ENCODE assay signal across 21 mouse cellular contexts in the genomic region with DNA sequence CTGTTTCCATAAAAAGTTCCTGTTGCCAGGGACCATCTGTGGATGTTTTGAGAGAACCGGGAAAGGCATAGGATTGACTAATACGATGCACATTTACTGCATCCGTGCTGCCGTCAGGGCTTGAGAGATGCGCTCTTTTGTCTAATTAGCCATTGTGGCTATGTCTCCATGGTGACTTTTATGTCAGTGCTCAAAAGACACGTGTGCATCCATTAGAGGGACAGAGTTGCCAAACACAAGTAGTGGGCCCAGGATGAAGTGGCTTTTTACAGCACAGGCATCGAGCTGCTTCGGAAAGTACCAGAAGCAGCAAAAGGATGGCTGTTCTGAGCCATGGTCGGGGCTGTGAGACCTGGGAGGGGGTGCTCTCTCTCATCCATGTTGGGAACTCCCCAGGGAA. TPM values are rescaled to one million over a fixed set of nuclear protein-coding genes. Genes with fewer than 3 reads are reported as not detected.
A peak's percentile ranks its signal among the peaks of the same experiment; 100 is the strongest.
DNase-seq lines count a peak whose midpoint lies in the region; ATAC-seq and TF ChIP-seq lines count a peak whose summit lies in the region.
"Had no signal": no experiment of that assay in that cellular context is flagged by ENCODE, and none has a peak within 500 bp of the region (broad histone marks: within the 10 kb centered on the region; RNA-seq: fewer than 3 reads in every experiment).

No protein-coding gene starts in this region.

- ATAC-seq in hindbrain, embryonic 13.5 days (ENCODE audit: low FRiP score) = no peak
- no peak for ATAC-seq in midbrain, embryonic 14.5 days (ENCODE audit: low FRiP score, low TSS enrichment)
- ATAC-seq: intestine, embryonic 16.5 days had no signal

- H3K9ac ChIP-seq in hindbrain, embryonic 13.5 days = no peak overlapping the region
- no peak overlapping the region for H3K9ac ChIP-seq in midbrain, embryonic 14.5 days (replicated peaks; ENCODE audit: low read length)
- H3K9ac ChIP-seq: lung, embryonic 14.5 days had no signal

- 41% methylated on average over 9 of the region's 9 CpGs for WGBS in hindbrain, embryonic 10.5 days
- WGBS in hindbrain, embryonic 13.5 days = 16% methylated on average over 9 of the region's 9 CpGs
- WGBS in midbrain, embryonic 14.5 days = 26% methylated on average over 9 of the region's 9 CpGs
- 39% methylated on average over 9 of the region's 9 CpGs for WGBS in cerebellum, adult 2 months

- no peaks in the 10 kb centered on the region for H3K36me3 ChIP-seq in hindbrain, embryonic 10.5 days
- no peaks in the 10 kb centered on the region for H3K36me3 ChIP-seq in hindbrain, embryonic 13.5 days
- H3K36me3 ChIP-seq in midbrain, embryonic 14.5 days (ENCODE audit: control insufficient read depth, insufficient read depth, low read length) = no peaks in the 10 kb centered on the region

- TF ChIP-seq CTCF in cerebellum, adult 2 months (IDR thresholded peaks at IDR 0.05; ENCODE audit: borderline replicate concordance, insufficient read depth, low read depth, low read length) = no peak

- no peak overlapping the region for H3K4me3 ChIP-seq in hindbrain, embryonic 10.5 days
- H3K4me3 ChIP-seq in hindbrain, embryonic 13.5 days = no peak overlapping the region
- no peak overlapping the region for H3K4me3 ChIP-seq in midbrain, embryonic 14.5 days (replicated peaks; ENCODE audit: low read depth, low read length)
- no peak overlapping the region for H3K4me3 ChIP-seq in cerebellum, adult 2 months (replicated peaks; ENCODE audit: insufficient read depth, low read depth, low read length)
- H3K4me3 ChIP-seq: erythroblast, embryonic 14.5 days; layer of hippocampus, adult 2 months had no signal

- no peak for TF ChIP-seq POLR2A in cerebellum, adult 2 months (IDR thresholded peaks at IDR 0.05; ENCODE audit: borderline replicate concordance, insufficient read depth, low read length)

- peak overlapping the region; percentile 12; the same call in 1 of the 2 replicates for H3K27ac ChIP-seq in hindbrain, embryonic 10.5 days
- H3K27ac ChIP-seq in hindbrain, embryonic 13.5 days = no peak overlapping the region
- H3K27ac ChIP-seq in midbrain, embryonic 14.5 days (replicated peaks; ENCODE audit: low read depth, low read length) = no peak overlapping the region
- no peak overlapping the region for H3K27ac ChIP-seq in cerebellum, adult 2 months (ENCODE audit: insufficient read depth, low read length)
- H3K27ac ChIP-seq: kidney, postnatal 0 days; layer of hippocampus, adult 2 months had no signal

- DNase-seq in hindbrain, embryonic 10.5 days (ENCODE audit: low spot score) = peak; percentile 49
- DNase-seq in brain, adult 2 months (ENCODE audit: low read depth, low spot score) = peak; percentile 11
- DNase-seq in embryo, embryonic 11 days = peak; percentile 43
- DNase-seq in midbrain, embryonic 14.5 days = peak; percentile 63
- DNase-seq in right cerebral cortex, postnatal 25 days = no peak
- no peak for DNase-seq in cerebellum, adult 2 months
- DNase-seq: adrenal gland, adult 8-10 months; B cell, adult 2 months; cerebellum, adult 9-10 months; heart, postnatal 4 days; lung, embryonic 14.5 days; lung, postnatal 4 days; right cerebral cortex, adult 18-20 months; thymus, postnatal 4 days had no signal

- H3K9me3 ChIP-seq in hindbrain, embryonic 10.5 days = 0 out of 2 replicates have a peak, but pooled peaks cover 3% of the 10 kb centered on the region
- H3K9me3 ChIP-seq in hindbrain, embryonic 13.5 days = no peaks in the 10 kb centered on the region
- no peaks in the 10 kb centered on the region for H3K9me3 ChIP-seq in midbrain, embryonic 14.5 days (ENCODE audit: control insufficient read depth, low read length)

- H3K4me2 ChIP-seq in hindbrain, embryonic 13.5 days = no peak overlapping the region
- no peak overlapping the region for H3K4me2 ChIP-seq in midbrain, embryonic 14.5 days (ENCODE audit: low read length)
- H3K4me2 ChIP-seq: lung, embryonic 14.5 days had no signal

- peaks cover 55% of the 10 kb centered on the region for H3K4me1 ChIP-seq in hindbrain, embryonic 10.5 days (replicated peaks)
- peaks cover 28% of the 10 kb centered on the region for H3K4me1 ChIP-seq in hindbrain, embryonic 13.5 days (replicated peaks)
- peaks cover 33% of the 10 kb centered on the region for H3K4me1 ChIP-seq in midbrain, embryonic 14.5 days (ENCODE audit: control insufficient read depth, insufficient read depth, low read length)
- H3K4me1 ChIP-seq in cerebellum, adult 2 months (ENCODE audit: control insufficient read depth, insufficient read depth, low read length) = peaks cover 6% of the 10 kb centered on the region; the same call in 1 of the 2 replicates

- H3K27me3 ChIP-seq in hindbrain, embryonic 10.5 days (ENCODE audit: insufficient read depth, poor library complexity, severe bottlenecking) = peaks cover 55% of the 10 kb centered on the region
- peaks cover 66% of the 10 kb centered on the region for H3K27me3 ChIP-seq in hindbrain, embryonic 13.5 days
- H3K27me3 ChIP-seq in midbrain, embryonic 14.5 days (ENCODE audit: control insufficient read depth, insufficient read depth, low read length) = peaks cover 3% of the 10 kb centered on the region; the same call in 1 of the 2 replicates
- H3K27me3 ChIP-seq in cerebellum, adult 2 months (ENCODE audit: control insufficient read depth, insufficient read depth, low read length) = no peaks in the 10 kb centered on the region

RNA-seq across cellular contexts. Expression of gene Gtsf1l, which starts 20.7 kb away (rescaled TPM):
- not detected in 2 replicates for polyA plus RNA-seq in hindbrain, embryonic 10.5 days (2016; fragmentation: Nextera tagmentation; extraction: Ambion mirVana)
- polyA plus RNA-seq in hindbrain, embryonic 13.5 days (2015; fragmentation: Nextera tagmentation; extraction: Ambion mirVana) = 0.25 TPM in 1 of 2 replicates, not detected in the other
- not detected in 2 replicates for polyA plus RNA-seq in midbrain, embryonic 14.5 days (2014; fragmentation: Nextera tagmentation; extraction: Ambion mirVana)
- polyA plus RNA-seq in cerebellum, adult 2 months (2012; rRNA removed) = 0.24 TPM in 1 of 2 replicates, not detected in the other
- polyA plus RNA-seq: erythroblast, embryonic 14.5 days; heart, embryonic 14.5 days; intestine, embryonic 16.5 days; kidney, postnatal 0 days; liver, adult 2 months; lung, embryonic 14.5 days had no signal

RNA-seq across cellular contexts. Expression of gene Mybl2, which starts 53.9 kb away (rescaled TPM):
- 44.5 and 51.0 TPM in 2 replicates for polyA plus RNA-seq in hindbrain, embryonic 10.5 days (2016; fragmentation: Nextera tagmentation; extraction: Ambion mirVana)
- polyA plus RNA-seq in hindbrain, embryonic 13.5 days (2015; fragmentation: Nextera tagmentation; extraction: Ambion mirVana) = 6.3 and 6.5 TPM in 2 replicates
- 2.4 and 4.2 TPM in 2 replicates for polyA plus RNA-seq in midbrain, embryonic 14.5 days (2014; fragmentation: Nextera tagmentation; extraction: Ambion mirVana)
- 0.90 and 1.6 TPM in 2 replicates for polyA plus RNA-seq in cerebellum, adult 2 months (2012; rRNA removed)

Comparison
In these comparisons a context has a peak if more than half of its experiments do, and no peak if none do; other contexts are left out.
1. DNase-seq: peak in hindbrain, embryonic 10.5 days (single experiment), brain, adult 2 months (single experiment), embryo, embryonic 11 days (single experiment) and midbrain, embryonic 14.5 days (single experiment); none in right cerebral cortex, postnatal 25 days (single experiment) and cerebellum, adult 2 months (0 of 2).